ENCODE assay signal across 9 mouse cellular contexts in genomic region chr19:5068570-5069234, GRCm38 (mm10). TPM values are rescaled to one million over a fixed set of nuclear protein-coding genes. Genes with fewer than 3 reads are reported as not detected.
DNase-seq lines count a peak whose midpoint lies in the region; TF ChIP-seq lines count a peak whose summit lies in the region.
"Had no signal": no experiment of that assay in that cellular context is flagged by ENCODE, and none has a peak within 500 bp of the region (broad histone marks: within the 10 kb centered on the region; RNA-seq: fewer than 3 reads in every experiment).

No protein-coding gene starts in this region.

- no peak overlapping the region for H3K27ac ChIP-seq in kidney, adult 2 months (ENCODE audit: insufficient read depth, low read depth, low read length)
- H3K27ac ChIP-seq in midbrain, embryonic 10.5 days (replicated peaks) = peak overlapping the region; percentile 74
- H3K27ac ChIP-seq: macrophage had no signal

- 31% methylated on average over 21 of the region's 21 CpGs for WGBS in kidney, adult 2 months
- WGBS in midbrain, embryonic 10.5 days = 38% methylated on average over 21 of the region's 21 CpGs

- no peaks in the 10 kb centered on the region for H3K36me3 ChIP-seq in kidney, adult 2 months (ENCODE audit: control insufficient read depth, insufficient read depth, low read length)
- no peaks in the 10 kb centered on the region for H3K36me3 ChIP-seq in midbrain, embryonic 10.5 days

- H3K9me3 ChIP-seq in midbrain, embryonic 10.5 days (replicated peaks) = no peaks in the 10 kb centered on the region

- DNase-seq in kidney, adult 2 months = peak; percentile 25
- DNase-seq in kidney, adult 9 months = no peak
- no peak for DNase-seq in brain, embryonic 14.5 days (ENCODE audit: low read depth)
- peak; percentile 14 to 44 for DNase-seq in heart, postnatal 10 days
- DNase-seq in midbrain, embryonic 10.5 days (ENCODE audit: low spot score) = no peak
- DNase-seq in adrenal gland, postnatal 4 days (ENCODE audit: low spot score in 2 of 2) = no peak
- no peak for DNase-seq in spleen, postnatal 4 days (ENCODE audit: low spot score in 2 of 2)
- DNase-seq in left cerebral cortex, adult 8-10 months (ENCODE audit: low spot score in 2 of 2) = no peak

- H3K4me1 ChIP-seq in kidney, adult 2 months (ENCODE audit: control insufficient read depth, insufficient read depth, low read length) = no peaks in the 10 kb centered on the region; the same call in 1 of the 2 replicates
- H3K4me1 ChIP-seq in midbrain, embryonic 10.5 days = peaks cover 58% of the 10 kb centered on the region

- no peaks in the 10 kb centered on the region for H3K27me3 ChIP-seq in kidney, adult 2 months (replicated peaks; ENCODE audit: control insufficient read depth, insufficient read depth, low read length)
- H3K27me3 ChIP-seq in midbrain, embryonic 10.5 days (ENCODE audit: low read depth, poor library complexity, severe bottlenecking) = peaks cover 65% of the 10 kb centered on the region

- intact Hi-C loops in heart, postnatal 10 days (cut with DNase I) = no loop called here

- TF ChIP-seq POLR2A in kidney, adult 2 months (IDR thresholded peaks at IDR 0.05; ENCODE audit: low read depth, low read length) = no peak
- no peak for TF ChIP-seq POLR2A in brain, embryonic 14.5 days (IDR thresholded peaks at IDR 0.05; ENCODE audit: borderline replicate concordance, extremely low read depth, insufficient read depth, insufficient read length, poor library complexity, severe bottlenecking)

- H3K4me3 ChIP-seq in kidney, adult 2 months (ENCODE audit: insufficient read depth, low read depth, low read length) = peak overlapping the region; percentile 40
- H3K4me3 ChIP-seq in midbrain, embryonic 10.5 days = peak overlapping the region; percentile 52

- TF ChIP-seq CTCF in kidney, adult 2 months (conservative IDR thresholded peaks at IDR 0.05; ENCODE audit: insufficient read depth, insufficient read length, low read depth, low read length) = no peak
- peak; percentile 1; the same call in 1 of the 2 replicates for TF ChIP-seq CTCF in brain, embryonic 14.5 days (IDR thresholded peaks at IDR 0.05; ENCODE audit: borderline replicate concordance, extremely low read depth, insufficient read depth, insufficient read length)

RNA-seq across cellular contexts. Expression of gene Cd248, which starts 0.8 kb away (rescaled TPM):
- 10.7 and 10.8 TPM in 2 replicates for polyA plus RNA-seq in kidney, adult 2 months (2012; rRNA removed)
- polyA plus RNA-seq in brain, embryonic 14.5 days (2012; rRNA removed) = 15.5 and 24.7 TPM in 2 replicates
- 10 to 100 TPM; 33.8 to 39.7 TPM for total RNA-seq in heart, postnatal 10 days (2021)
- 25.3 and 34.1 TPM in 2 replicates for polyA plus RNA-seq in midbrain, embryonic 10.5 days (2016; fragmentation: Nextera tagmentation; extraction: Ambion mirVana)
- 10 to 100 TPM; 45.8 to 47.6 TPM for total RNA-seq in adrenal gland, postnatal 4 days (2021)
- 1 to 10 TPM; 5.3 to 6.6 (median 6.1) TPM for total RNA-seq in left cerebral cortex, adult 8-10 months (2022)
- polyA plus RNA-seq: macrophage had no signal

RNA-seq across cellular contexts. Expression of gene Tmem151a, which starts 16.6 kb away (rescaled TPM):
- 4.9 and 5.6 TPM in 2 replicates for polyA plus RNA-seq in kidney, adult 2 months (2012; rRNA removed)
- polyA plus RNA-seq in brain, embryonic 14.5 days (2012; rRNA removed) = 6.8 and 10.7 TPM in 2 replicates
- total RNA-seq in heart, postnatal 10 days (2021) = 1 to 10 TPM; 3.3 to 3.5 TPM
- polyA plus RNA-seq in midbrain, embryonic 10.5 days (2016; fragmentation: Nextera tagmentation; extraction: Ambion mirVana) = 0.97 and 1.0 TPM in 2 replicates
- total RNA-seq in adrenal gland, postnatal 4 days (2021) = 1 to 10 TPM; 3.8 to 4.9 TPM
- 100 to 1,000 TPM; 135 to 156 (median 139) TPM for total RNA-seq in left cerebral cortex, adult 8-10 months (2022)

RNA-seq across cellular contexts. Expression of gene Rin1, which starts 18.4 kb away (rescaled TPM):
- 2.8 and 4.7 TPM in 2 replicates for polyA plus RNA-seq in kidney, adult 2 months (2012; rRNA removed)
- polyA plus RNA-seq in brain, embryonic 14.5 days (2012; rRNA removed) = 4.0 and 4.3 TPM in 2 replicates
- total RNA-seq in heart, postnatal 10 days (2021) = 1 to 10 TPM; 2.1 to 2.4 TPM
- 2.5 and 2.8 TPM in 2 replicates for polyA plus RNA-seq in midbrain, embryonic 10.5 days (2016; fragmentation: Nextera tagmentation; extraction: Ambion mirVana)
- 1 to 10 TPM; 5.1 TPM for total RNA-seq in adrenal gland, postnatal 4 days (2021)
- 10 to 100 TPM; 72.9 to 88.1 (median 78.2) TPM for total RNA-seq in left cerebral cortex, adult 8-10 months (2022)

RNA-seq across cellular contexts. Expression of gene Yif1a, which starts 19.6 kb away (rescaled TPM):
- 258 and 297 TPM in 2 replicates for polyA plus RNA-seq in kidney, adult 2 months (2012; rRNA removed)
- 62.8 and 63.2 TPM in 2 replicates for polyA plus RNA-seq in brain, embryonic 14.5 days (2012; rRNA removed)
- total RNA-seq in heart, postnatal 10 days (2021) = 10 to 100 TPM; 72.8 to 78.3 TPM
- polyA plus RNA-seq in midbrain, embryonic 10.5 days (2016; fragmentation: Nextera tagmentation; extraction: Ambion mirVana) = 85.1 and 90.7 TPM in 2 replicates
- 10 to 100 TPM; 68.4 to 72.5 TPM for total RNA-seq in adrenal gland, postnatal 4 days (2021)
- total RNA-seq in left cerebral cortex, adult 8-10 months (2022) = 10 to 100 TPM; 25.3 to 31.3 (median 28.6) TPM

RNA-seq across cellular contexts. Expression of gene Brms1, which starts 27.5 kb away (rescaled TPM):
- 36.5 and 38.7 TPM in 2 replicates for polyA plus RNA-seq in kidney, adult 2 months (2012; rRNA removed)
- 32.9 and 39.8 TPM in 2 replicates for polyA plus RNA-seq in brain, embryonic 14.5 days (2012; rRNA removed)
- total RNA-seq in heart, postnatal 10 days (2021) = 10 to 100 TPM; 13.5 to 15.6 TPM
- polyA plus RNA-seq in midbrain, embryonic 10.5 days (2016; fragmentation: Nextera tagmentation; extraction: Ambion mirVana) = 83.2 and 85.6 TPM in 2 replicates
- 10 to 100 TPM; 29.6 to 35.1 TPM for total RNA-seq in adrenal gland, postnatal 4 days (2021)
- 10 to 100 TPM; 23.7 to 29.7 (median 25.4) TPM for total RNA-seq in left cerebral cortex, adult 8-10 months (2022)

Comparison
In these comparisons a context has a peak if more than half of its experiments do, and no peak if none do; other contexts are left out.
1. DNase-seq: peak in kidney, adult 2 months (single experiment) and heart, postnatal 10 days (2 of 2); none in kidney, adult 9 months (single experiment), brain, embryonic 14.5 days (single experiment), midbrain, embryonic 10.5 days (single experiment), adrenal gland, postnatal 4 days (0 of 2), spleen, postnatal 4 days (0 of 2) and left cerebral cortex, adult 8-10 months (0 of 2).
2. RNA of gene Cd248, which starts 0.8 kb away (total RNA-seq): 45.8 to 47.6 TPM in adrenal gland, postnatal 4 days and 33.8 to 39.7 TPM in heart, postnatal 10 days; 5.3 to 6.6 TPM in left cerebral cortex, adult 8-10 months; every median in the first group is over 4 times any median in the second.
3. RNA of gene Tmem151a, which starts 16.6 kb away (total RNA-seq): 135 to 156 TPM in left cerebral cortex, adult 8-10 months; 3.8 to 4.9 TPM in adrenal gland, postnatal 4 days and 3.3 to 3.5 TPM in heart, postnatal 10 days; every median in the first group is over 10 times any median in the second.
4. RNA of gene Rin1, which starts 18.4 kb away (total RNA-seq): 72.9 to 88.1 TPM in left cerebral cortex, adult 8-10 months; 5.1 TPM in adrenal gland, postnatal 4 days and 2.1 to 2.4 TPM in heart, postnatal 10 days; every median in the first group is over 10 times any median in the second.